Mouse (Mus musculus) left cerebral cortex, adult 9 months (tissue): ENCODE results near the gene Acsbg2.
A peak's percentile ranks its signal among the peaks of the same experiment; 100 is the strongest.
"Not testable (repeated sequence)": the region's sequence is repeated elsewhere in the genome, so short reads cannot be mapped to it uniquely, and the experiment has no call there.

Experiments
- DNase-seq, 2 experiments: peaks; one replicate each; pipeline ENCODE4 v3.0.0; 2022; ENCODE audit warnings: low spot score in 2 of 2

The Acsbg2 gene

DNA sequence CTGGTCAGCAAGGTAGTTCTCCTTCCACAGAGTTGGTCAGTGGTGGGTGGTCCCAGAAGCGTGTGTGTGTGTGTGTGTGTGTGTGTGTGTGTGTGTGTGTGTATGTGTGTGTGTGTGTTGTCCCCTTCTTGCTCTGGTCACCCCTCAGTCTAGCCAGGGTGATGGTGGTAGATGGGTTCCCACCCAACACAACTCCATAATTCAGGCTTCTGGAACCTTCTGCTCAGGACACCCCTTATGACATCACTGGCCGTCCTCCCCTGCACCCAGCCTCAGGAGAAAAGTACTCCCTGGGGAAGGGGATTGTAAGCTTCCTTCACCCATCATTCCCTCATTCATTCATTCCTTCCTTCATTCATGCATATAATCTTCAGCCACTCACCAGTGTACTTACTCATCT is at the start of gene Acsbg2:
Acsbg2 (minus strand) TSS at position 211 of the 400 bp plus-strand sequence.
- DNase-seq, result no peak

- DNase-seq, result no peak
Observed at GRCm38 (mm10) chr17:56919725-56920124, 45.5 kb upstream of the Acsbg2 start.

- DNase-seq, result no peak
Observed at GRCm38 (mm10) chr17:56917166-56917565, 42.9 kb upstream of the Acsbg2 start.

GRCm38 (mm10) chr17:56913444-56913843 is 39.2 kb upstream of the Acsbg2 start:
- DNase-seq, result no peak

DNA sequence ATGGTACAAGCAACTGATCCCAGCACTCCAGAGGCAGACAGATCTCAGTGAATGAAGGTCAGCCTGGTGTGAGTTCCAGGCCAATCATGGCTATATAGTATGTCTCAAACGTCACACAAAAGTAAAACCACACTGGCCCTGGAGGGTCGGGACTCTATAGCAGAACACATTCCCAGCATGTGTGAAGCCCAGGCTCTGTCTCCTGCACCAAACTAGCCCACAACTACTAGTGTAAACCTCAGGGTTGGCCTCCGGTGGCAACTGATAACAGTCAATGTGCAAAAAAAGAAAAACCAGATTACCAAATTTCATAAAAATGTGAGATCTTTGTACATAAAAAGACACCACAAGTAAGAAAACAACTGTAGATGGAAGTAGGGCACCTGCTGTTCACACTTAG is 38.8 kb upstream of the Acsbg2 start:
- no peak for DNase-seq

- not testable (repeated sequence) for DNase-seq
Observed at GRCm38 (mm10) chr17:56909764-56910163, 35.5 kb upstream of the Acsbg2 start.

DNA sequence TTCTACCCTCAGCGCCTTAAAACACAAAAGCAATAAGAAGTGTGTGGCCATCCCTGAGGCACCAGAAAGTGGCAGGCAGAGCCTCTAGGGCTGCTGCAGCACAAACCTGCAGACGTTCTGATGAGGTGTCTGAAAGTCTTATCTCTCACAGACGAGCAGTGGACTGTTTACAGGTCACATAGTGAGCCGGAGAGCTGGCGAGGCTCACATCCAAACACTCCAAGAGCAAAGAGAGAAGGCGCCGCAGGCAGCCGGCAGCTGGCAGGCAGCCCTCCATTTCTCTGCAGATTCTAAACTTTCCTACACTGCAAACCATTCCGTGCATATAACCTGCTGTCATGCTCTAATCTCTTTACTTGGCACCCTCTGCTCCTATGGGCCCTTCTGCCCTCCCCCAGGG is 33.6 kb upstream of the Acsbg2 start:
- no peak for DNase-seq

- DNase-seq, result no peak
Observed at GRCm38 (mm10) chr17:56907096-56907495, 32.8 kb upstream of the Acsbg2 start.

DNA sequence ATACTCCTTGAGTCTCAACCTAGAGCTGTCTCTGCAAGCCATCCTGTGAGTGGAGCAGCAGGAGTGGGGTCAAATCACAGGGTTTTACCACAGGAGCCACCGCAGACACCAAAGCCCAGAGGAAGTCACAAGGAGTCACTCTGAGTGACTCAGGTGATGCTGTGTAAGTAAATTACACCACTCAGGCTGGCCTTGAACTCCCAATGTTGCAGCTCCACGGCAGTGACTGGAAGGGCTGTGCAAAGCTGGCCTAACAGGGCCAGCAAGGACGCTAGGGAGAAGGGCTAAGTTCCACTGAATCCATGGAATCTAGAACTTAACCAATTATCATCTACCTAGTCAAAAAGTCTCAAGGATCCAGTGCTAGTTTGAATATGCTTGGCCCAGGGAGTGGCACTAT is 31.9 kb upstream of the Acsbg2 start:
- DNase-seq, result no peak

DNA sequence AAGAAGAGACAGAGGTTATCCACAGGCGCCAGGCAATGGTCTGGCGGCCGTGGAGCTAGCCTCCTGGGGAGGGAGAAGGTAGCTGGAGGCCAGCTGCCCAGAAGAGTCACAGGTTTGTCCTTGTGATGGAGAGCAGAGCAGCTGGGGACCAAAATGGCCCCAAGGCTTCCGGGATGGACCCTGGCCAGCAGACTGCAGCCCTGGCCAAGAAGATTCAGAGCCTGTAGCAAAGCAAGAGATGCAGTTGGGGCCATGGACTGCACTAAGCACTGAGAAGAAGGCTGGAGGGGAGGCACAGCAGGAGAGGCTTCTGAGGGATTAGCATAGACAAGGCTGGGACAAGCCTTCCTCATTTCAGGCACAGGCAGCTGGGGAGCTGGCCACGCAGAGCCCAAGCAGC is 28.5 kb upstream of the Acsbg2 start:
- no peak for DNase-seq

DNA sequence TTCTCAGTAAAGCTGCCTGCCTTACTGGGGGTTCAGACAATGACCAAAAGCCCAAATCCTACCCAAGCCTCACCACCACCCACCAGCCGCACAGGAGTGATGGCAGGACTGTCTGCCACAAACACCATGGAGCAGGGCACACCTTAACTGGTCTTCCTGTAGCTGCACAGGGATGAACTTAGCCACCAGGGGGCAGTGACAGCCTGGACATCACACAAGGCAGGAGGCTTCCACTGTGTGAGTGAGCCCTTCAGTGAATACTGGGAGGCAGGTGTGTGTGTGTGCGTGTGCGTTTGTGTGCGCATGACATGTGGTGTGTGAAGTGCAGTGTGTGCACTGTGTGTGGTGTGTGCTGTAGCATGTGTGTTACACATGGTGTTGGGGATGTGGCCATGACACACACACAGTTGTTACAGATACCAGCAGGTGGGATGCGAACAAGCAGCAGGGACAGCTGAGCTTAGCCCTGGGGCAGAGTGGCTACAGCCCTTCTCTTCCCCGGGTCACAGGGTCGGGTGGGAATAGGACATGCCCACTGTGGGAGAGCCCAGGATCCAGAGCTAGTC is 23.5 kb upstream of the Acsbg2 start:
- DNase-seq, result peak; percentile 38 to 88

DNA sequence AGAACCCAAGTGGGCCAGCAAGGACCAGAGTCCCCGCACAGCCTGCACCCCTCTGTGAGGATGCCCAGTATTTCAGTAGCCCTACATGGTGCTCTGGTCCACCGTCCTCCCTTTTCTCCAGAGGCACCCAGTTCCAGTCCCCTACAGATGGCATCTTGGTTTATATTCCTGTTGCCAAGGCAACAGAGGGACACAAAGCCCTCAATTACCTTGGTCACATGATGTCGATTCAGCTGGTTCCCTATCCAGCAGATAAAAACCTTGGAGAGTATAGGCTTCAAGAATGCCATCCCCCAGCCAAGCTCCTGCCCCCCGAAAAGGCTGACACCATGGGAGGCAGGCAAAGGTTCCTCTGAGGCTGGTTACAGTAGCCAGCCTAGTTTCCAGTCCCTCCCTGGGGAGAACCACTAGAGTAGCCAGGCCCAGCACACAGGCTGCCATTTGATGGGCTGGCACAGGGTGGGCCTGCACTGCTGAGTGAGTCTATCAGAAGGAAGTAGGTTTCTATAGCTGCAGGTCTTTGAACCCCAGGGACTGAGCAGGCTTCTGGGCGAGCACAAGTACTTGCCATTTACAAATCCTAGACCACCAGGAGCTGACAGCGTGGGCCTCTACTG is 22.4 kb upstream of the Acsbg2 start:
- DNase-seq, result peak; percentile 19 to 45

DNA sequence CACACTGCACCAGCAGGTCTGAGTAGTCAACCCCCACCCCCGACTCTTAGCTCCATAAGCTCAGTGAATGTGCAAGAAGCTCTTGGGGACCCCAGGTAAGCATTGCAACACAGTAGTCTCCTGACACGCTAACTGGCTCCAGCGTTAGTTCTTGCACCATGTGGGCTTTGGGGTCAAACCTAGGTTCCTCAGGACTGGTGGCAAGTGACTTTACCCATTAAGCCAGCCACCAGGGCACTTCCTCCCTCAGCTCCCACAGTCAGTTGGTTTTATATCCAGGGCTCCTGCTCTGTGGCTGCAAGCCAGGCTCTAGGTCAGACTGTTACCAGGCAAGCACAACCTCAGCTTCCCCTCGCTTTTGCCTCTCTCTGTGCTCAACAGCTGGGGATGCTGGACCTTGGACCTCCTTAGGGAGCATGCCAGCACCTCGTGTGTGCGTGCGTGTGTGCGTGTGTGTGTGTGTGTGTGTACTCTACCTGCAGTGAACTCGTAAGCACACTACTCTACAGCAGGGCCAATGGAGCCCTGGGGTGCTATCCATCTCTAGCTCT is 21.2 kb upstream of the Acsbg2 start:
- no peak for DNase-seq

DNA sequence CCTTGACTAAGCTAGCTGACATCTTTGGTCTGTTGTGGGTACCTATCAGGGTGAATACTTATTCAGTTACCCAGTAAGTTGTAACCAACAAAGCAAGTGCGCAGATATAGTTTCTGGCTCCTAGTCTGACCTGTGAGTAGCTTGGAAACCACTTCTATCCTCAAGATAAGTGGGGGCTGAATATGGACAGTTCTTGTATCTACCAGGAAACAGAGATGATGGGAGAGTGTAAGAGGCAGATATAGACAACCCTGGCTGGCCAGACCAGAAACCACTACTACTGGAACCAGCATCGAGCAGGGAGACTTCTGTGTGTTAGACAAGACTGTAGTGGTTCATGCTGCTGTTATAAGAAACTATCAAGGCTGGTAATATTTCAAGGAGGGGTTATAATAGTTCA is 15.8 kb upstream of the Acsbg2 start:
- DNase-seq, result no peak

- DNase-seq, result no peak
Observed at GRCm38 (mm10) chr17:56888050-56888449, 13.8 kb upstream of the Acsbg2 start.

GRCm38 (mm10) chr17:56884809-56885208 is 10.6 kb upstream of the Acsbg2 start:
- DNase-seq, result no peak

- no peak for DNase-seq
Observed at GRCm38 (mm10) chr17:56884331-56884730, 10.1 kb upstream of the Acsbg2 start.

DNA sequence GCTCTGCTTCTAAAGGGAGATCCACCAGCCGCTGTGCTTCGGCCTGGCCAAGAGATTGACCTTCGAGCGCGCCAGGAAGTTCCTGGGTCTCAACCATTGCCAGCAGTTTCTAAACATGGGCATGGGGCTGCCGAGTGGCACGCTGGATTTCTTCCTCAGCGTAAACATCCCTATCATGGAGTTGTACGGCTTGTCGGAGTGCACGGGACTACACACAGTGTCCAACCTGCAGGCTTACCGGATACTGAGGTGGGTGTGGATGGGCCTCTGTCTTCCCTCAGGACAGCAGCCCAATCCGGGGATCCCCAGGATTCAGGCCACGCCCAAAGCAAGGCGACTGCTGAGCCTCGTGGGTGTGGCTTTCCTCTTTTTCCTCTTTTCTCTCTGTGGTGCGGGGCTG is 9.4 kb upstream of the Acsbg2 start:
- no peak for DNase-seq

DNA sequence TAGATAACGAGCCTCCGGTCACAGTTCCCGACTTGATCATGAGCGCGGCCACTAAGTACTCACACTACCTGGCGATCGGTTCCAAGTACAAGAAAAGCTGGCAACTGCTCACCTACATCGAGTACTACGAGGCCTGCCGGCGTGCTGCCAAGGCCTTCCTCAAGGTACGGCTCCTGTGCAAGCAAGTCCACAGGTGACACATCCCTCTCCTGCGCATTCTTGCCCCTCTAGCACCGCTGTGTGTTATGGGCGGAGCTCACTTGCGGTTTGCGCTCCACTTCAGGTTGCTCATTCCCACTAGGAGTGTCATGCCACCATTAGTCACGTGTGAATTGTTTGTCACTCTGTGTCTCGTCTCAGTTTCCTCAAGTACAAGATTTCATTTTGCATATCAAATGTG is 3.2 kb upstream of the Acsbg2 start:
- no peak for DNase-seq

DNA sequence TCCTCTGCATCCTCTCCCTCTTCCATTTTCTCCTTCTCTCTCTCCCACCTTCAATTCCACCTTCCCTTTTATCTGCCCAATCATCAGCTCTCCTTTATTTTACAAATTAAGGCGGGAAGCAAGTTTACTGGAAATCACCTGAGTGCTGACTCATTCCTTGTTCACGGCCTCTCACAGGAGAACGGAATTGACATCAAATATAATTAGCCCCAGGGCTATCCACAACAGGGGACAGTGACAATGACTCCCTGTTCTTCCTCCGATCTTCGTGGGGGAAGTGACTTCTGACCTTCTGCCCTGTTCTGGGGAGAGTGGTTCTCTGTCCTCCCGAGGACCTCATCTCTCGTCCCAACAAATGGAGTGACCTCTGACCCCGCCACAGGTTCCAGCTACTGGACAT is 2.7 kb upstream of the Acsbg2 start:
- no peak for DNase-seq

DNA sequence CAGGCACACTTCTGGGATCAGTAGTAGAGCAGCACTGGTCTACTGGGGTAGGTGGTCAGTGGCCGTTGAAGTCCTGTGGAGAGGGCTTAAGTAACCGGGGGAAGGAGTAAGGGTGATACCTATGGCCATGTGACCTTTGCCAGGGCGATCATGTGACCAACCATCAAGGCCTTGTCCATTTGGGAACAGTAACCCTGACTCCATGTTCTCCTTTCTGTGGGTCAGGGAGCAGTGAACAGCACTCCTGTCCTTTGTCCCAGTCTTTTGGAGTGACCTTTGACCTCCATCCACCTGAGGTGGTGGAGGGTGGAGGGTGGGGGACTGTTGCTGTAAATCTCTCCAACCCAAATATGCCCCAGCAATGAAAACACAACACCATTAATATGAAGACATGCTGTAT is 2.2 kb upstream of the Acsbg2 start:
- DNase-seq, result no peak

- DNase-seq, result no peak
Observed at GRCm38 (mm10) chr17:56874936-56875651, 847 bp upstream of the Acsbg2 start, which contains the start of gene 1700061G19Rik. 1700061G19Rik (plus strand) TSS chr17:56875477.

- no peak for DNase-seq
Observed at GRCm38 (mm10) chr17:56872512-56872911, 1.7 kb downstream of the Acsbg2 start.
